Mouse (Mus musculus): Measurements from ENCODE around the gene Pik3r2. TPM values are rescaled to one million over a fixed set of nuclear protein-coding genes. Genes with fewer than 3 reads are reported as not detected.
"Not testable (repeated sequence)": the region's sequence is repeated elsewhere in the genome, so short reads cannot be mapped to it uniquely, and the experiment has no call there.

Pik3r2 gene
- total RNA-seq (2021): 10 to 100 TPM; 23.6 to 24.5 TPM

DNA sequence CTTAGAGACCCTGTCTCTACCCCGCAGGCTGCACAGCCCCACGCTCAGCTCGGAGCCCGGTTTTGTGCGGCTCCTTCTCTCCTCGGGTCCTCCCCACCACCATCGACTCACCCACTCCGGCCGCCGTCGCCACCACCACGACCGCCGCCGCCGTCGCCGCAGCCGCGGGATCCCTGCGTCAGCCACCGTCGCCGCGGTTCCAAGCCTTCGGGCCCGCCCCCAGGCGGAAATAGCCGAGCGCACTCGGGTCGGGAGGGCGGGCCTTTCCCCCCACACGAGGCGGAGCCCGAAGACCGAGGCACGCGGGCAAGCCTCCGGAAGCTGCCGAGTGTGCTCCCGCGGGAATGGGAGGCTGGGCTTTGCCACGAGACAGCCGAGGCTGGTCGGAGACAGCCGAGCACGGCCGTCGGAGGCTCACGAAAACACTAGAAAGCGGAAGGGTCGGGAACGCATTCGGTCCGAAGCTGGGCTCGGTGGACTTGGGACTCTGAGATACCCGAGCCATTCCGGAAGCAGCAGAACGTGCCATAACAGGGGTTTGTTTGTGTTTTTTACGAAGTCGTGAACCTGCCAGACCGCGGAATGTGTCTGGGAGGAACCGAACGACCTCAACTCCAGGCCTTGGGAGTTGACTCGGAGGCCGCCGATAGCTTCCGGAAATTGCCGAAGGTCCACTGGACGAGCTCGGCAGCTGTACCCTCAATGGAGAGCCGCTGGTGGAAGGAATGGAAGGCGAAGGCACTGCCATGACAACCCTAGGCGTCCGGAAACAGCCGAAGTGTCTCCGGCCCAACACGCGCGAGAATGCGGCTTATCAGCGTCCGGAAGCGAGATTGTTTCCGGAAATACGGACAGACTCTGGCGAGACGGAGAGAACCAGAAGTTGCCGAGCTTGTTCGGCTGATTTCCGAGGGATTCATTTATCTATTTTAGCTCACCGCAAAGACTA, at the start of gene Pik3r2:
Pik3r2 (minus strand) TSS at position 218 of the 949 bp plus-strand sequence.
- peak; percentile 99 for DNase-seq
- intact Hi-C loops (cut with DNase I): loop anchor here (2.0 kb wide), 1 partner anchor 16 kb away; no protein-coding TSS in a partner anchor

DNA sequence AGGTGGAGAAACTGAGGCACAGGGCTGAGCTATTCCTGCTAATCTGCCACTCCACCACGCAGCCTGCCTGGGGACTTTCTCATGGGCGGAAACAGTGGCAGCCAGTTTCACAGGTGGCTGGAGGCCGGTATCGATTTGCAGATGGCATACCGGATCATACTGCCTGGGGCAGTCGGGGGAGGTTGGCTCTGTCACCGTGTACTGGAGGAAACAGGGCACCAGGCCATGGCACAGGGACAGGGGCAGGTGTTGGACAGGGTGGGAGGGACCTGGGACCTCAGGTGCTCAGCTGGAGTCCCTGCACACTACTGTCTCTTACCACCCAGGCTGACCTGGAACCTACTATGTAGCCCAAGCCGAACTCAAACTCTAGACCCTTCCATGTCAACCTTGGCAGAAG, 49.3 kb upstream of the Pik3r2 start:
- DNase-seq: no peak
- intact Hi-C loops (cut with DNase I): no loop called here

DNA sequence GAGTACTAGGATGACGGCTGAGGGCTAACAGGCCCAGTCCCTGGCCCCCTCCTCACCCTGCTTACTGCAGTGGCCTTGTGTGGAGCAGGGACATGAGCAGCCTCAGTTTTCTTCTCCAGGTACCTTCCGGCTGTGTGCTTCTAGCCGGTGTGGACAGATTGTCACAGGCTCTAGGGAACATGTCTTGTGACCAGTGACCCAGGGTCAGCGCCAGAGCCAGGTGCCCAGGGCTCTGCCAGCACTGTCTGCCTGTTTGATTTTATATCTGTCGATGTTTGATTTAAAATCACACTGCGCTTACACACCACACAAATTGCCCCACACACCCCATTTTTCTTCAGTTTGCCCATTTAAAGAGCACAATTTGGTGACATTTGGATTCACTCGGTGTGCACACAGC, 47.3 kb upstream of the Pik3r2 start:
- intact Hi-C loops (cut with DNase I): loop anchor here (5.0 kb wide), 1 partner anchor 102 kb away; the partner anchor contains the start of gene Pde4c
- DNase-seq: no peak

DNA sequence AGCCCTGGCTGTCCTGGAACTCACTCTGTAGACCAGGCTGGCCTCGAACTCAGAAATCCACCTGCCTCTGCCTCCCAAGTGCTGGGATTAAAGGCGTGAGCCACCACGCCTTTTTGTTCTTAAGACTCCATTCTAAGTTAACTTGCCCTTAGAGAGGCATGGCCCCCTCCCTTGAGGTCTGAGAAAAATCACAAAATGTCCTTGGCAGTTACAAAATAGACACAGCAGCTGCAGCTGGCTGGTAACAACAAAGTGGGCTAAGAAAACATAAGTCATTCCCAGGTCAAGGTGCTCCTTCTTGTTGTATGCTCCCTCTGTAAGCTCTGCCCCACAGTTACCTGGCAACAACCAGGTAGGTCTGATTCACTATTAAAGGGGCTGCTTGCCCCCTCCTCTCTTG, 46.1 kb upstream of the Pik3r2 start:
- not testable (repeated sequence) for DNase-seq
- intact Hi-C loops (cut with DNase I): loop anchor here (5.0 kb wide), 1 partner anchor 100 kb away; the partner anchor contains the start of gene Pde4c

DNA sequence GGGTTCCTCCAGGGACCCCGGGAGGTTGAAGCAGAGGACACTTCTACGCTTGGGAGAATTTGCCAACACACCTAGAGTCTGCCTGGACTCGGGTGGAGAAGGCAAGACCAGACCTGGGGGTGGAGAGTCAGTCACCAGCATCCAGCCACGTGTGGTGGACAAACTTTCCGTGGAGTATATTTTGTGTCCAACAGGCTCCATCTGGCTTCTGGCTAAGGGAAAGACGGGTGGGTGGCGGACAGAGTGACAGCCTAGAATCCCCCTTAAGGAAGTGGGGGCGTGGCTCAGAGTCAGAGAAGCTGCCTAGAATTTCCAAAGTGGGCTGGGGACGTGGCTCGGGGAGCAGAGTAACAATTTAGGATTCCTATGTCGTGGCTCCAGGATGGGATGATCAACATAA, 45.5 kb upstream of the Pik3r2 start:
- DNase-seq: no peak
- intact Hi-C loops (cut with DNase I): loop anchor here (1.0 to 5.0 kb wide), 4 partner anchors 19 to 100 kb away; partner anchors contain the start of gene Pde4c

DNA sequence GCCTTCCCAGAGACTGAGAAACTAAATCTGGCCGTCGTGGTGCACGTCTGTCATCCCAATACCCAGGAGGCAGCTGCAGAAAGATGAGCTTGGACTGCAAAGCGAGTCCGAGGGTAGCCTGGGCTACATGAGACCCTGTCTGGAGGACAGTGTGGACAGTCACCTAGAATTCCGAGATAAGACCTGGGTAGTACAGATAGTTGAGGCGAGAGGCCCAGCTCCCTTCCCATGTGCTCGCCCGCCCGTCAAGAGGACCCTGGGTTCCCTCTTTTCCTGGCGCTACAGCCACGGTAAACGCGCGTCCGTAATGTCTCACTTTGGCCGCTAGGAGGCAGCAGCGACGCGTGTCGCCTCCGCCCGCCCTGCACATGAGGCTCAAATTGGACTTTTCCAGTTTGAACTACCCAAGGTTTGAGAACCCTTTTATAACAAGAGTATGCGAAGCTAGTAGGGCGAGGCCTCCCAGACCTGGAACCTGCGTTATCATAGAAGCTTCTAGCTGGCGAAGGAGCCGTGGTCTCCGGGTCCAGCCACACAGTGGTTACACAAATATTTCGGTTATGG, 45.0 kb upstream of the Pik3r2 start:
- peak; percentile 81 to 85 for DNase-seq

DNA sequence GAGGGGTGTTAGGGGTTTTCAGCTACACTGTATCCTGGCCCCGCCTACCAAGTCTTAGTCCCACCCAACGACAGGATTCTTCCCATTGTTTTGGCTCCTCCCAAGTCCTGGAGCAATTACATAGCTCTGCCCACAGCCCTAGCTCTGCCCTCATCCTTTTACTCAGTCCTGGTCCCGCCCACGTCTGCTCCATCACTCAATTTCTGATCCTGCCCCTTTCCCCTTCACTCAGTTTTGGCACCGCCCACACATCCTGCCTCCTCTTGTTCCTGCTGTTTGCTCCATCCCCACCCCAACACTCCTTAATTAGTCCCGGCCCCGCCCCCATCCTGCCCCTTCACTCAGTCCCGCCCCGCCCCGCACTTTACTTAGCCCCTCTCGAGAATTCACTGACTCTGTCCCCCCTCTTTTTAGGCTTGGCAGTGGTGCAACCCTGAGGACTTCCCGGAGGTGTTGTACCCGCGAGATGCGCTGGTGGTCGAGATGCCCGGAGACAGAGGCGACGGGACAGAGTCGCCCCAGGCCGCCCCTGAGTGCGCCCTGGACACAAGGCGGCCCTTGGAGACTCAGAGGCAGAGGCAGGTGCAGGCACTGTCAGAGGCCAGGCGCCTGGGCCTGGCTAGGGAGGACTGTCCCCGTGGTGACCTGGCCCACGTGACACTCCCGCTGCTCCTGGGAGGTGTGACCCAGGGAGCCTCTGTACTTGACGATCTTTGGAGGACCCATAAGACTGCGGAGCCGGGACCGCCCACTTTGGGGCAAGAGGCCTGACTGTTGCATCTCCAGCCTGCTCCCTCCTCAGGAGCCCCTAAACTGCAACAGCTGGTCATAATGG, 43.8 kb upstream of the Pik3r2 start:
- intact Hi-C loops (cut with DNase I): loop anchor here (2.0 to 5.0 kb wide), 3 partner anchors 46 to 98 kb away; partner anchors contain the start of gene Pde4c
- peak; percentile 50 to 63 for DNase-seq

More for the DNA sequence above, 45.0 kb upstream of the Pik3r2 start:
- intact Hi-C loops (cut with DNase I): loop anchor here (1.0 to 5.0 kb wide), 4 partner anchors 20 to 99 kb away; partner anchors contain the start of gene Pde4c

DNA sequence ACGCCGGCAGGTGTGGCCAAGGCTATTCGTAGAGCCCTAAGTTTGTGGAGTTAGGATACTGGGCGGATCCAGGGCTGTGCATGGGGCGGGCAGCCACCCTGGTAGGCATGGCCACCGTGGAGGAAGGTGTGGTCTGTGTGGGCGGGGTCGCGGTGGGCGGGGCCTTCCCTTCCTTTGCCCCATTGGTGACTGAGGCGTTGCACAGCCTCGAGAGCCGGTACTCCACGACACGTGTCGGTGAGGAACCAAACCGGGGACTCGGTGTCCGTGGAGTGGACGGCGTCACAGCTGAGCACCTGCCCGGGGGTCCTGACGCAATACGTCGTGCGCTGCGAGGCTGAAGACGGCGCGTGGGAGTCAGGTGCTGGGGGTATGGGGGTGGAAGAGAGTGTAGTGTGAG, 40.2 kb upstream of the Pik3r2 start:
- intact Hi-C loops (cut with DNase I): loop anchor here (2.0 kb wide), 1 partner anchor 20 kb away; no protein-coding TSS in a partner anchor
- DNase-seq: peak in 1 of 2 experiments; percentile 32

DNA sequence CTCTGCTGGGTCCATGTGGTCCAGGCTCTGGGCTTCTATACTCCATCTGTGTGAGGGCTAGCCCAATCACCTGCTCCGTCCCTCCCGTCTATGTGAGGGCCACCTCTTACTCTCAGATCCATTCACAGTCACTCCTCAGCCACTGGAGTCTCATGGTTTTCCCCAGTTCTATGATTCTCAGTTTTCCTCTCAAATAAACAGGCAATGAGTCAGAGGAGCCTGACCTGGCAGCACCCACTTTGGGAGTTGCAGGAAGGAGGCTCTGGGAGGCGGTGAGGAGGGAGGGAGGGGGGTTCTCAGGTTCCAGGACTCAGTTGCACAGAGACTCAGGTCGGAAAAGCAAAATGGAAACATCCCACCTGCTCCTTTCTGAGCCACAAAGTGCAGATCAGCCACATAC, 36.4 kb upstream of the Pik3r2 start:
- intact Hi-C loops (cut with DNase I): no loop called here
- DNase-seq: no peak

DNA sequence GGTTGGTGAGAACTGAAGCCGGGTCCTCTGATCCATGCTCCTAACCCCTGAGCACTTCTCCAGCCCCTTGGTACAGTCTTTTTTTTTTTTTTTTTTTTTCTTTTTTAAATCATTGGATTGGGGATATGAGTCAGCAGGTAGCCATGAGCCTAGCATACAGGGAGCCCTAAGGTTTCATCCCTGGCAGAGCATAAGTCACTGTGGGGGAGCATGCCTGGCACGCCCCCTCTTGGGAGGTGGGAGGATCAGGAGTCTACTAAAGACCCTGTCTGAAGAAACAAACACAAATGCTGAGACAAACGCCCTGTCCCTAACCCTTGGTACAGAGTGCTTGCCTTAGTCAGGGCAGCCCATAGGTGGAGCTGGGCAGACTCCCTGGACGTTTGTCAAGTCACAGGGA, 35.5 kb upstream of the Pik3r2 start:
- no peak for DNase-seq
- intact Hi-C loops (cut with DNase I): no loop called here

DNA sequence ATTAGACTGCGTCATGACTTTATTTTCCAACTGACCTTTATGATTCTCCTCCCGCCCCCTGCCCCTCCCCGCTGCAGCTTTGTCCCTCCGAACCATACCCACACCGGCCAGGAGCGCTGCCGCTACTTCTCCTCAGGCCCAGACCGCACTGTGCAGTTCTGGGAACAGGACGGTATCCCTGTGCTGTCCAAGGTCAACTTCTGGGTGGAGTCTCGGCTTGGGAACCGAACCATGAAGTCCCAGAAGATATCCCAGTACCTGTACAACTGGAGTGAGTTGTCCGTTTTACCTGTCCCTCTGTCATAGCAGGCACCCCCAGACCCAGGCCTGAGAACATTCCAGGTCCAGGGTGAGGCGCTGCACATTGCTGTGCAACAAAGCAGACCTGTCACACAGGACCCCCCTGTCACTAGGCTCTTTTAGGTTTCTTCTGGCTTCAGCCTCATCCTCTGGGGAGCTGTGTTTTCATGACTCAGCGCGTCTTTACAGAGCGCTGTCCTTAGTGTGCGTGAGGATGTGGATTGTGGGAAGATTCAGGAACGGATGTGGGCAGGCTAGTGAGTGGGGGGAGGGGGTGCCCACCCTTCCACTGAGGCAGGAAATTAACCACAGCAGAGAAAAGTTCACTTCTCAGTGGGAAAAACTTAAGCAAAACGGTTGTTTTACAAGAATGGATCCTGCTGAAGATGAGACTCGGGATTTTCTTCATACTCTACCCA, 34.6 kb upstream of the Pik3r2 start:
- intact Hi-C loops (cut with DNase I): no loop called here
- no peak for DNase-seq

DNA sequence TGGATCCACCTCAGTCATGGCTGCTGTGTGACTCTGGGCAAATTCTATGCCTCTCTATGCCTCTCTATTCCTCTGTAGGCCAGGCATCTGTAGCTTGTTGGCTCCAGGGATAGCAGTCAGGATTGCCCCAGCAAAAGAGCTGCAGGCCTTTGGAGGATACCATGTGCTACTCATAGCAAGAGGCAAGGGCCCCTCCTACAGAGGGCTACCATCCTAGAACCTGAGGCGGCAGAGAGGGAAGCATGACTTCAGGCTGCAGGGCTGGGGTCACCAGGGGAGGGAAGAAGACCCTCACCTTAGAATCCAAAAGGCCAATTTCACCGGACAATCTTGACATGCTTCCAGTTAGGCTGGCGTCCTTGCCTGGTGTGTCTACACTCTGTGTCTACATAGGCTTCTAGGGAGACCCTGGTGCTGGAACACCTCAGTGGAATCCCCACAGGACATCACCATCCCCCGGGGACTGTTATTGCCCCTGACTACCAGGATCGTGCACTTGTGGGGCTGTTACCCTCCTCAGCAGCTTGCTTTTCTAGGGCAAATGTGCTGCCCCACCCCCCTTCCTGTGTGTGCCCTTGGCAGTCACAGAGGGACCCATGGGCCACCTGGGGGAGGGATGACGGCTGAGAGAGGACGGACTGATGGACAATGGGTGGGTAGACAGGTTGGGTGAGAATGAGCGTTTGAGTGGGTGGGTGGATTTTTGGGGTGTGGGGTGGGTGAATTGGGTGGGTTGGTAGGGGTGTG, 32.6 kb upstream of the Pik3r2 start:
- DNase-seq: no peak
- intact Hi-C loops (cut with DNase I): no loop called here

DNA sequence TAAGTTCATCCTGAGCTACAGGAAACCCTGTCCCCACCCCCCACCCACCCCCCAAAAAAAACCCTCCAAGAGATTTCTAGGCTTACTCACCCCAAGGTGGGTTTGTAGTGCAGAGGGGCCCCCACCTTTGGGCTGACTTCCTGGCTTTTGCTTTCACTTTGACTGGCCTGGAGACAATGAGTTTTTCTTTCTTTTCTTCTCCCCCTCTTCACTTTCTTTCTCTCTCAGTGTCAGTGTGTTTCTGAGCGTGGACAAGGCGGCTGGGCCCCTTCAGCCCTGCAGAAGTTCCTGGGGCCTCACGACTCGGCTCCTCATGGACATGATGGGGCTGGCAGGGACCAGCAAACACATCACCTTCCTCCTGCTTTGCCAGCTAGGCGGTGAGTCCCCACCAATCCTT, 31.7 kb upstream of the Pik3r2 start, which contains the start of gene Il12rb1:
Il12rb1 (plus strand) TSS at position 211 of the 400 bp plus-strand sequence.
- intact Hi-C loops (cut with DNase I): no loop called here

DNA sequence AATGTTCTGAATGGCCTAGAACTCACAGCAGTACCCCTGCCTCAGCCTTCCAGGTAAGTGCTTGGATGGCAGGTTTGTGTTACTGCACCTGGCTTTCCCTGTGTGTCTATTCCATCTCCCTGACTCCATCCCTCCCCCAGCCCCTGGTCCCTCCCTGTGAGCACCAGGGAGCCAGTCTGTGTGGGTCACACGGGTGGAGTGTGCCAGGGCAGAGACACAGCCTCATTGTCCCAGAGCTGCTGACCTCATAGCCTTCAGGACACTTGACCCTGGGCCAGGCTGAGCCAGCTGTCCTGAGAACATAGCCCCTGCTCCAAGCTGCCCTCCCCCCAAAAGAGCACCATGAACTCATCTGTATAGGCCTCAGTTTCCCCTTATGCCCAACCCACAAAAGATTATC, 30.8 kb upstream of the Pik3r2 start:
- DNase-seq: no peak
- intact Hi-C loops (cut with DNase I): no loop called here

More for the DNA sequence above, 31.7 kb upstream of the Pik3r2 start, which contains the start of gene Il12rb1:
- DNase-seq: no peak

DNA sequence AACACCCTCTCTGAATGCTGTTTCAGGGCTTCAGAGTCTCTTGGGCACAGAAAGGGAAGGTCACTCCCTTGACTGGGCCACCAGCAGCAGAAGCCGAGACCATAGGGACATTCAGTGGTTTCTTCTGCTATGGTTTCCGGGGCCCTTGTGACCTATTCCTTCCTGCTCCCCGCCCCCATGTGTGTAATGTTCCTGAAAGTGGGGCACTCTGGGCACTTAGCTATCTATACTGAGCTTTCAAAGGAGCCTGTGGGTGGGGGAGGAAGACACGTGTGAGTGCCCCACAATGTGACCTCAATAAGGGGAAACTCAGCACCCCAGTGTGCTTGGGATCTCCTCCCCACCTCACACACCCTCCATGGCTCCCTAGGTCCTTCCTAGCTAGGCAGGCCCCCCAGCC, 30.0 kb upstream of the Pik3r2 start:
- intact Hi-C loops (cut with DNase I): no loop called here
- peak in 1 of 2 experiments; percentile 44 for DNase-seq

DNA sequence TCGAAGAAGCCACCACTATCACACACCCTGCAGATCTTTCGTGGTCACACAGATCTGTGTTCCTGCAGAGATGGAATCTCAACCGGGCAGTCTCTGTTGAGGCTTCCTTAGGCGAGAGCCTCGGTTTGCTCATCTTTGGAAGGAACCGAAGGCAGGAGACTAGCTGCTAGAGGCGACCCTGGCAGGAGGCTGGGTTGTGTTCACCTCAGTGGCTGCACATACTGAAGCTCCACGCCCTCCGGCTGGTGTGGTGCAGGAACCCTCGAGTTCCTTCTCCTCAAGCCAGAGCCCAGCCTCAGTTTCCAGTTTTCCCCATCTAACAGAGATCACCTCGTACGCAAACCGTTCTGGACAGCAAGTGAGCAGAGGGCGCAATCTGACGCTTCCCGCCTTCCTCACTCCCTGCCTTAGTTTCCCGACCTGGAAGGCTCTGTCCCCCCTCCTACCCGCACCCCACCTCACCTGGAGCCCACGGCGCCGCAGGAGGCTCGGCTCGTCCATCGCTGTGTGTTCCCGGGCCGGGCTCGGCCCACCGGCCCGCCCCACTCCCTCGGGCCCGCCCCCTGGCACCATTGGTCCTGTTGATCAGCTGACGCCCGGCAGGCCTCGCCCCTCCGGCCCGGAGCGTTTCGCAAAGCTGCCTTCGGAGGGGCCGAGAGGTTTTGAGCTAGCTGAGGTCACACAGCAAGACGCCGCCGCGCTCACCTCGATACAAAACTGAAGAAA, 28.1 kb upstream of the Pik3r2 start, which contains the start of gene Mast3:
Mast3 (minus strand) TSS at position 574 of the 726 bp plus-strand sequence.
- peak; percentile 83 to 87 for DNase-seq
- intact Hi-C loops (cut with DNase I): no loop called here

DNA sequence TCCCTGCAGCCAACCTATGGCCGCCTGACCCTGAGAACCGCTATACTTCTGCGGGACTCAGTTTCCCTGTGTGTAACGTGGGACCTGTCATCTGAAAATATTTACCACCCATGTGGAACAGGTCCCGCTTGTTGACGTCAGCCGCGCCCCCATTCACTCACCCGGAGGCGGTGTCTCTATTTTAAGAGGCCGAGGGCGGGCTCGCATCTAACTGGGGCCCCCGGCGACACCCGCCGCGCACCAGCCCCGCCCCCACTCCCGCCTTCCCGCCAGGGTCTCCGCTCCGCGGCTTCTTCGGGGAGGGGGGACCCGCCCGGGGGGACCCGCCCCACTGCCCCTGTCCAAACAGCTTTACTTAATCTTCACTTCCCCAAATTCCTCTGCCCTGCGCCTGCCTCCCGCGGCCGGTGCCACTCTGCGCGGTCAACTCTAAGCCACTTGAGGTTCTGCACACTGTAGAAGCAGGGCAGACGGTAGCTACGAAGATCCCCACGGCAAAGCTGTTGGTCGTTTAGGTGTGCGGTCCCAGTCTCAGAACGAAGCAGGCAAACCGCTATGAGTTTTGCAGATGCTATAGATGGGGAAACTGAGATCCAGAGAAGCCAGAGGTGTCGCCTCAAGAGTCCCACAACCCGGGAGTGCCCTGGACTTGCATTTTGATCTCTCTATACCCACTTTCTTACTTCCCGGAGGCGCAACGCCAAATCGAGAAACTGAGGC, 27.4 kb upstream of the Pik3r2 start:
- intact Hi-C loops (cut with DNase I): no loop called here
- DNase-seq: peak; percentile 61 to 64

Measured in heart, postnatal 36 days (tissue).